Mouse (Mus musculus): ENCODE measurements at regions not wholly inside any gene's neighbourhood (a gene's known extent, or its start where the extent isn't known, plus 50 kb on each side); places are given as distances from the start of the nearest gene placed in this dataset.

DNA sequence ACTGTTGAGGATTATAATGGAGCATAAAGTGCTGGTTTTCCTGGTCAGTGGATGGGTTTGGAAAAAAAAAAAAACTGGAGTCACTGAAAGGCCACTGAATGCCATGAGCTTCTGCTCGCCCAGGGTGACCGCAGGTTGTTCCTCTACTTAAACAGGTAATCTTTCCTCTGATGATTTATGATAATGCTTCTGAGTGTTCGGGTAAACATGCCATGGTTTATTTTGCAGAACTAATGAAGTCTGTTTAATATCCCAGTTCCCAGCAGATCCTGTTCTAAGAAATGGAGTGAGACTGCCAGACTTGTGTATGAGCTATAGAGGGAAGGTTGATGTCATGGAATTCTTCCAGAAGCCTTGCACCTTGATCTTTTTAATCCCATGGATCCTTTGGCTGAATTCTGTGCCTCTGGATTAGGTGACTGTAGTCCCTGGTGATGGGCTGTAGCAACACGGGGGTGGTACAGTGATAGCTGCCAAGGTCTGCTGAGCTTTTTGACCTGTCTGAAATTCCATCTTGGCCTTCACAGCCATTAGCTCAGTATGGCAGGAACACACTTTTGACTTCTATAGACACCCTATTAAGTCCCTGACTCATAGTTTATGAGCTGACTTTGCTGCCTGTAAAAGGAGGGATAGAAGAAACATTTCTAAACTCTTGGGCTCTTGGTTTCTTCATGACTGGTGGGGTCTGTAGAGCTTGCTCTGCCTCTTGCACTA is 1886.8 kb upstream of the Lrrc6 start:
- intact Hi-C loops (cut with DNase I): no loop called here
- DNase-seq: no peak

DNA sequence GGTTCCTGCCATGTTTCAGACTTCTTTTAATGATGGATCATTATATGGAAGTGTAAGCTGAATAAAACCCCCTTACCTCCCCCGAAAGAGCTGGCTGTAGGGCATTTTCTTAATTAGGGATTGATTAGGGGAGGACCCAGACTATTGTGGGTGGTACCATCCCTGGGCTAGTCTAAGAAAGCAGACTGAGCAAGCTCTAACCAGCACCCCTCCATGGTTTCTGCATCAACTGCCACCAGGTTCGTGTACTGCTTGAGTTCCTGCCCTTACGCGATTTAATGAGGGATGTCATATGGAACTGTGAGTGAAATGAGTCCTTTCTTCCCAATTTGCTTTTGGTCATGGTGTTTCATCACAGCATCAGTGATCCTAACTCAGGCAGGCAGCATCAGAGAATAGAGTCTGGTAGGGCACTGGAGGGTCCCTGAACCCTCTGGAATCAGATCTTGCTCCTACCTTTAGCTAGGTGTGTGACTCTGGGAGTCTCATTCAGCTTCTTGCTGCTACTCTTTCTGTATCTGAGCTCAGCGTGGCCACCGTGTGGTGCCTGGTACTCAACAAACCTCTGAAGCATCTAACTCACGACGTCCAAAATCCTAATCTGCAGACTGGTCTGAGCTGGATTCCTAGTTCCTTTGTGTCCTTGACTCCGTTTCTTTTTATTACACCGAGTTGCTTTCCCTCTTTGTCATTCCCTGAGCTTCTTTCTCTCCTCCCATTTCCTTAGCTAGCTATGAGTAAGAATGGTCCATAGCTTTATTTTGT is 1884.0 kb upstream of the Lrrc6 start:
- intact Hi-C loops (cut with DNase I): no loop called here
- DNase-seq: no peak

DNA sequence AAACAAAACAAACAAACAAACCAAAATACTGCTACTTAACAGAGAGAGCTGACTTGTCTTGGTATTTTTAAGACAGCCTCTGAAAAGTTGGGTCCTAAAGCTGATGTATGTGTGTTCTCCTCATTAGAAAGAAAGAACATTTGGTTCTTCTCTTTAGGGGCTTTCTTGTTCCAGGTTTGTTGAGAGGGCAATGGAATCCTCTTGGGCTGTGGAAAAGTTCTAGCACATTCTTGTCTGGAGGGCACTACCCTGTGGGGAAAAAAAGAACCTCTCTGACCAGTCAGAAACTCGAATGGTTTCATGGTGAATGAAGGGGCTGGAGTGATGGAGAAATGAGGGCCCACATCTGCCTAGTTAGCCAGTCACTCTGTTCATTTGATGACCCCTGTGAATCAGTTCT is 1874.5 kb upstream of the Lrrc6 start:
- intact Hi-C loops (cut with DNase I): no loop called here
- DNase-seq: no peak

DNA sequence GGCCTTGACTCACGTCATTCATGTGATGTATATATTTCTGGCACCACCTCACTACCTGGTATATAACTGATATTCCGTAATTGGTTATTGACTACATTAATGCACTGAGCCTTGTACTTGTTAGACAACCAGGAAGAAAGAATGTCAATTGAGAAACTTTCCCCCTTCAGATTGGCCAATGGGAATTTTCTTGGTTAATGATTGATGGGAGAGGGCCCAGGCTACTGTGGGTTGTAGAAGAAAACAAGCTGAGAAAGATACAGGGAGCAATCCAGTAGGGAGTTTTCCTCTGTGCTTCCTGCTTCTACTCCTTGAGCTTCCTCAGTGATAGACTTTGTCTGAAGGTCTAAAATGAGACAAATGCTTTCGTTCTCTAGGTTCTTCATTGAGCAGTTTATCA is 1866.1 kb upstream of the Lrrc6 start:
- intact Hi-C loops (cut with DNase I): no loop called here
- DNase-seq: no peak

DNA sequence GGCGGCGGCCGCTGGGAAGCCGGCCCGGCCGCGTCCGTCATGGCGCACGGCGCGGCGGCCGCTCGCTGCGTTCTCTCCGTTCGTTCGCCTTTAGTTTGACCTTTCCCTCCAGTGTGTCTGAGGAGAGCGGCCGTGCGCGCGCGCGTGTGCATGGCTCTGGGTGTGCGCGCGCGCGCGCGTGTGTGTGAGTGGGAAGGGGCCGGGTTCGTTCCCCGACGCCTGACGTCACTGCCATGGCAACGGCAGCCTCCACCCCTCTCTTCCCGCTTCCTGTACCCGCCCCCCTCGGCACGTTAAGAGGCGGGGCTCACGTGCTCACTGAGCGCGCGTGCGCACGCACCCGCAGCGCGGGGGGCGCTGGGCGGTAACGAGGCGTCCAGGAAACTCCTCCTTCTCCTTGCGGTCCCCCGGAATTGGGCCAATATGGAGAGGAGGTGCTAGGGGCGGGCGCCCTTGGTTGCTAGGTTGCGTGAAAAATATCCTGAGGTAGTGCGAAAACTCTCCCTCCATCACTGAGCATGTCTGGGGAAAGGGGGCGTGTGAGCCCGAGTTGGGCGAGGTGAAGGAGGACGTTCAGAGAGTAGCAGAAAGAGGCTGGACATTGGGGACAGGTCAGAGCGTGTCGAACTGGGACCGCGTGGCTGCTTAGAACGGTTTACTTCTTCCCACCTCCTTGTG is 1862.5 kb upstream of the Lrrc6 start:
- DNase-seq: peak; percentile 99
- intact Hi-C loops (cut with DNase I): no loop called here

DNA sequence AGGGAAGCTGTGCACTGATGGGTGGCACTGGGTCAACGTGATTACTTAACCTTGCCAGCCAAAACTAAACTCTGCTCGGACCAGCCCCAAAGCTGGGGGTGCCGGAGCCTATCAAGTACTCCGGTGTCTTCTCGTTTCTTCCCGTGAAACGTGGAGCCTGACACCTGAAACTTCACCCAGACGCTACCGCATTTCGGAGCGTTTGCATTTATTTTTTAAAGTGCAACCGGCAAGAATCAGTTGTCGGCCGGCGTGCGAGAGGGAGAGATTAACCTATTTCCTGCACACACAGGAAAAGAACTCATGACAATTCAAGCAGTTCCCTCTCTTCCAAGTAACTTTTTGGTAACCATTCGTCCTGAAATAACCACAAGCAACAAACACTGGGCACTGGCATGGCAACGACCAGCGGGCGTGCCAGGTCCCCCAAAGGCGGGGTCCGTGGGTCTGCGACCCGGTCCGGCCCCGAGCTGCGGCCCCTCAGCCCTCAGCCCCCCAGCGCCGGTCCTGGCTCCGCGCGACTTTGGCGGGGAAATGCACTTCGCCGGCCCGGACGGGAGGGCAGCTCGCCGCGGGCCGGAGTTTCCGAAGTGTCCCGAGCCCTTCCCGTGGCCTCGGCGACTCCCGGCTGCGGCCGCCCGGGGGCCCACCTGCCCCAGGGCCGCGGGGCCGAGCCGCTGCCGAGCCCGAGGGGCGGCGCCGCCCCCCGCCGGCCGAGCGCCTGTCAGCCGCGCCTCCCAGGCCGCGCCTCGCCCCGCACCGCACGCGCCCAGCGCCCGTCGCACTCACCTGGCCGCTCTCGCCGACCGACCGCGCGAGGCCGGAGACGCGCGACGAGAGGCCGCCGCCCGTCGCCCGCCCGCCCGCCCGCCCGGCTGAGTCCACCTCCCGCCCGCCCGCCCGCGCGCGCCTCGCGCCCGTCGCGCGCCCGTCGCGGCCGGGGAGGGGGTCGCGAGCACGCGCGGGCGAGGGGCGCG is 1861.7 kb upstream of the Lrrc6 start:
- intact Hi-C loops (cut with DNase I): loop anchor here (1.0 kb wide), 1 partner anchor 103 kb away; no protein-coding TSS in a partner anchor
- DNase-seq: peak; percentile 70 to 72

GRCm38 (mm10) chr15:68360956-68361908 is 1860.5 kb upstream of the Lrrc6 start:
- DNase-seq: peak; percentile 29 to 31

DNA sequence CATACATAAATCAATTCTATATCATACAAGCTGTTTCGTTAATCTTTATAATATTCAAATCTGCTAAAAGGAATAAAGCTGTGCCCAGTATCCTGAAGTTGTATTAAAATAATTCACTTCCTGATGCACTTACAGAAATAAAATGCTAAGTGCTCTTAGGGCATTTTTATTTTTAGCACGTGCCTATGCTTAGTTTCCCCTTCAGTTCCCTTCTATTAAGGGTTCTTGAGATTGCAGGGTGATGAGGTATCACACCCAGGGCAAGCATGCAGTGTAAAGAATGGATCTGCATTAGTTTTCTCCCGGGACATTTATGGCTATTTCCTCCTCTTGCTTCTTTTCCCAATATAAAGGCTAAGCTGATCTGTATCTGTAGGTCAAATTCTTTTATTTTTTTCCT is 1858.8 kb upstream of the Lrrc6 start:
- intact Hi-C loops (cut with DNase I): no loop called here
- no peak for DNase-seq

More at GRCm38 (mm10) chr15:68360956-68361908, 1860.5 kb upstream of the Lrrc6 start:
- intact Hi-C loops (cut with DNase I): no loop called here

- intact Hi-C loops (cut with DNase I): no loop called here
Observed at GRCm38 (mm10) chr15:68355957-68356356, 1855.2 kb upstream of the Lrrc6 start.

GRCm38 (mm10) chr15:68344652-68345051 is 1843.9 kb upstream of the Lrrc6 start:
- intact Hi-C loops (cut with DNase I): no loop called here
- no peak for DNase-seq

More at GRCm38 (mm10) chr15:68355957-68356356, 1855.2 kb upstream of the Lrrc6 start:
- no peak for DNase-seq

GRCm38 (mm10) chr15:68342542-68342941 is 1841.8 kb upstream of the Lrrc6 start:
- DNase-seq: peak; percentile 89 to 91

GRCm38 (mm10) chr15:68341056-68341455 is 1840.3 kb upstream of the Lrrc6 start:
- intact Hi-C loops (cut with DNase I): no loop called here
- no peak for DNase-seq

More at GRCm38 (mm10) chr15:68342542-68342941, 1841.8 kb upstream of the Lrrc6 start:
- intact Hi-C loops (cut with DNase I): no loop called here

DNA sequence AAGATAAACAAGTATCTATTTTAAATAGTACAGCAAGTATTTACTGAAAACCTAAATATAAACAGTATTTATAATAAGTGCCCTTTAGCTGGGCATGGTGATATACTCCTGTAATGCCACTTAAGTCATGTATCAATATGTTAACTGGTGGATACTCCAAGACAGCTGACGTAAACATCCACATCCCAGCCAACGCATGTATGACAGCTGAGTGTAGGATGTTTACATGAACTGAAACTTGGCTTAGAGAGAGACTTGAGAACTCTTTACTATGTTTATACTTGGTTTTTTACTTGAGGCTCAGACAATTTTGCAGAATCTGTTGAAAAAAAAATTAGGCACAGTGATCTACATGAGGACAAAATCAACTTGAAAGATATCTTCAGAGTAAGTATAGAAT is 1836.6 kb upstream of the Lrrc6 start:
- intact Hi-C loops (cut with DNase I): no loop called here
- no peak for DNase-seq

- intact Hi-C loops (cut with DNase I): no loop called here
- no peak for DNase-seq
Observed at GRCm38 (mm10) chr15:68335837-68336236, 1835.1 kb upstream of the Lrrc6 start.

GRCm38 (mm10) chr15:68316116-68316515 is 1815.4 kb upstream of the Lrrc6 start:
- DNase-seq: no peak
- intact Hi-C loops (cut with DNase I): no loop called here
